Mouse (Mus musculus) forebrain, postnatal 0 days (tissue): ENCODE results near the gene Eif5a. TPM values are rescaled to one million over a fixed set of nuclear protein-coding genes. Genes with fewer than 3 reads are reported as not detected.

Source experiments
- ATAC-seq: fragments of 200-750 bp; cut with Nextera tagmentation; 2 replicates; pipeline ENCODE4 v1.8.0; 2017; ENCODE audit warnings: mild to moderate bottlenecking, moderate library complexity
- DNase-seq: peaks from one replicate; pipeline ENCODE4 v3.0.0-alpha.2; 2015
- H3K27ac ChIP-seq: fragments of 300-500 bp; sonication (generic); 2 replicates; pipeline ENCODE4 v1.5.1; 2014; ENCODE audit warnings: low read depth, mild to moderate bottlenecking, antibody characterized with exemption, low read length, moderate library complexity, mixed read lengths
- H3K27me3 ChIP-seq: fragments of 300-500 bp; sonication (generic); 2 replicates; pipeline ENCODE4 v1.6.1; 2014; ENCODE audit warnings: mild to moderate bottlenecking, low read length, mixed read lengths; ENCODE audit not compliant: insufficient read depth
- H3K36me3 ChIP-seq: fragments of 300-500 bp; sonication (generic); 2 replicates; pipeline ENCODE4 v1.6.1; 2014; ENCODE audit warnings: mild to moderate bottlenecking, moderate library complexity; ENCODE audit not compliant: insufficient read depth
- H3K4me1 ChIP-seq: fragments of 300-500 bp; sonication (generic); 2 replicates; pipeline ENCODE4 v1.6.1; 2014; ENCODE audit warnings: antibody characterized with exemption; ENCODE audit not compliant: insufficient read depth
- H3K4me2 ChIP-seq: fragments of 300-500 bp; sonication (generic); 2 replicates; pipeline ENCODE4 v1.6.1; 2014; ENCODE audit warnings: low read depth, mild to moderate bottlenecking, moderate library complexity
- H3K4me3 ChIP-seq: fragments of 300-500 bp; sonication (generic); 2 replicates; pipeline ENCODE4 v1.5.1; 2014; ENCODE audit warnings: low read depth, low read length, mixed read lengths
- H3K9ac ChIP-seq: fragments of 300-500 bp; sonication (generic); 2 replicates; pipeline ENCODE4 v1.6.1; 2014; ENCODE audit warnings: mild to moderate bottlenecking
- H3K9me3 ChIP-seq: fragments of 300-500 bp; sonication (generic); 2 replicates; pipeline ENCODE4 v1.6.1; 2016; ENCODE audit warnings: low read length
- CTCF ChIP-seq: sonication (generic); IDR thresholded peaks from 2 replicates; pipeline ENCODE4 v1.5.1; 2016; ENCODE audit warnings: antibody characterized with exemption, control low read depth, low read depth
- WGBS: fragments of 180-500 bp; shearing (Covaris S2); extraction: QIAGEN DNeasy Blood & Tissue Kit; methylation state at CpG from one replicate; pipeline ENCODE4 v1.1.7; 2014; 5-methylcytosine and 5-hydroxymethylcytosine counted together
- polyA plus RNA-seq: library from polyadenylated mRNA; unstranded; fragments of >200 nt; fragmentation: Nextera tagmentation; extraction: Ambion mirVana; gene quantifications from 2 replicates; pipeline ENCODE4 v1.2.1, GENCODE M21; 2015
- total RNA-seq: library from RNA; depleted of rRNA; stranded (reverse); fragments of >200 nt; gene quantifications from 2 replicates; pipeline ENCODE4 v1.2.3, GENCODE M21; 2014

Gene Eif5a
- total and polyA plus RNA-seq, 2 experiments from 2014 or later = 489 to 1,306 TPM

DNA sequence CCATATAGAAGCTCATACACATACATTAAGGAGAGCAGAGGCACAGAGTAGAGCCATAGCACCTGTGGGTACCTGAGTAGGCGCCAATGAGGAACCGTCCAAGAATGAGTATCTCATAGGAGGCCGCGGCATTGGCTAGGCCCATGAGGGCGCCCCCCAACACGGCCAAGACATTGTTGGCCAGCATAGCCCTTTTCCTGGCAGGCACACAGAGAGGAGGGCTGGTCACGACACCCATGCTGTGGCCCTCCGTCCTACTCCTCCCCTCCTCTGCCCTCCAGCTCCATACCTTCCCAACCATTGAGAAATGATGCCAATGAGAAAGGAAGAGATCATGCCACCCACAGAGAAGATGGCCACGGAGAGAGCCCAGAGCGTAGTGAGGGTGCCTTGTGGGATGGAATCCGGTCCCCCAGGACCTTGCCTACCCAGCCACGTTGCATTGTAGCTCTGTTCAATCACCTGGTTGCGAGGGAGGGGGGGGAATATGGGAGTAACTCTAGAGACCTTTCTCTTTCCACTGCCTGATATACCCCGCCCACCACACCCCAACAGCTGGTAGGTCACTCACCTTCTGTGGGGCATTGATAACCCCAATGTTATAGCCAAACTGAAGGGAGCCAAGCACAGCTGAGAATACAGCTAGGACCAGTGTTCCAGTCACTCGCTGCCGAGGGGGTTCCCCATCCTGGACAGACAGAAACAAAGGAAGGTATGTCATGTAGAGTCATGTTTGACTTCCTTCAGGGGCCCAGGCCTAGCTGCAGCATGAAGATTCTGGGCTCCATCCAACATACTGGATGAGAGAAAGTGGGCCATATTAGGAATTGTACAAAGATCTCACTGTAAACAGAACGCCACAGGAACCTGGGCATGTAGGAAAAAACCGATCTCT lies 24.5 kb upstream of the Eif5a start:
- Histone ChIP-seq H3K4me3 (no peak overlapping the region), H3K27me3 (no peaks in the 10 kb centered on the region; the same call in 1 of the 2 replicates), H3K27ac (no peak overlapping the region), H3K9me3 (no peaks in the 10 kb centered on the region), H3K36me3 (no peaks in the 10 kb centered on the region), H3K4me1 (no peaks in the 10 kb centered on the region), H3K9ac (no peak overlapping the region), H3K4me2 (no peak overlapping the region)
- no peak for TF ChIP-seq CTCF
- DNase-seq = no peak
- no peak for ATAC-seq
- WGBS = 91% methylated on average over 18 of the region's 18 CpGs

DNA sequence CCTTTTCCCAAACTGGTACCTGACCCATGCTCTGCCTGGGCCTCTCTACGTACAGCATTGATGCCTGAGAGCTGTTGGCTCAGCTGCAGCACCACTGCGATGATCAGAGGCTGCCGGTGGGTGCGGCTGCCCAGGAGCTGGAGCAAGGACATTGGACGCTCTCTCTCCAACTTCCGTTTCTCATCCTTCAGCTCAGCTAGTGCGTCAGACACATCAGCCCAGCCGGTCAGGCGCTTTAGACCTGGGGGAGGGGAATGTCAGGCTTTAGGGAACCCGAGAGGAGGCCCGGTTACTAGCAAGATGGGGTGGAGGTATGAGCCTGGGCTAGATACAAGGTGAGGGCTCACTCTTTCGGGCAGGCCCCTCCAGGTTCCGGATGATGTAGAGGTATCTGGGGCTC lies 23.5 kb upstream of the Eif5a start:
- no peak for TF ChIP-seq CTCF
- no peaks in the 10 kb centered on the region; the same call in 1 of the 2 replicates for H3K27me3 ChIP-seq
- WGBS = 80% methylated on average over 13 of the region's 13 CpGs
- H3K9me3 ChIP-seq = no peaks in the 10 kb centered on the region
- H3K36me3 ChIP-seq = no peaks in the 10 kb centered on the region
- H3K4me2 ChIP-seq = no peak overlapping the region
- H3K27ac ChIP-seq = no peak overlapping the region
- no peaks in the 10 kb centered on the region for H3K4me1 ChIP-seq
- DNase-seq (no peak), ATAC-seq (no peak)
- H3K9ac ChIP-seq = no peak overlapping the region
- no peak overlapping the region for H3K4me3 ChIP-seq

DNA sequence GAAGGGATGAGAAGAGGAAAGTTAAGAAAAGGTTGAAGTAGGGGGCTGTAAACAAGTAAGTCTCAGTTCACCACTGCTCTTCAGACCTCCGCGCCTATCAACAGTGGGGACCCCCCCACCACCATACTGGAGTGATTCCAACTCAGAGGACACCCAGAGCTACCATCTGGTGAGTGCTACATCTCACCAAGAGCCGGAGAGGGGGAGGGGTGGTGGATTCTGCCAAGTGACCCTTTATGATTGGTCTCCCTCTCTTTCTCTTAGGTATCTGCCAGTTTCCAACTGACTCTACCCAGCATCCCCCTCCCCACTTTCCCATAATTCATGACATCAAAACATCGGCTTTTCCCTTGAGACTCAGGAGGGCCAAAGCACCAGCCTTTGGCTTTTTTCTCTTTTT lies 19.2 kb upstream of the Eif5a start:
- no peak overlapping the region for H3K27ac ChIP-seq
- no peak overlapping the region for H3K9ac ChIP-seq
- H3K9me3 ChIP-seq = no peaks in the 10 kb centered on the region
- H3K36me3 ChIP-seq = no peaks in the 10 kb centered on the region
- H3K4me1 ChIP-seq = peaks cover 8% of the 10 kb centered on the region
- no peak overlapping the region for H3K4me2 ChIP-seq
- TF ChIP-seq CTCF = no peak
- no peak overlapping the region for H3K4me3 ChIP-seq
- 73% methylated on average over 4 of the region's 4 CpGs for WGBS
- no peak for DNase-seq
- ATAC-seq = no peak
- H3K27me3 ChIP-seq = no peaks in the 10 kb centered on the region; the same call in 1 of the 2 replicates

DNA sequence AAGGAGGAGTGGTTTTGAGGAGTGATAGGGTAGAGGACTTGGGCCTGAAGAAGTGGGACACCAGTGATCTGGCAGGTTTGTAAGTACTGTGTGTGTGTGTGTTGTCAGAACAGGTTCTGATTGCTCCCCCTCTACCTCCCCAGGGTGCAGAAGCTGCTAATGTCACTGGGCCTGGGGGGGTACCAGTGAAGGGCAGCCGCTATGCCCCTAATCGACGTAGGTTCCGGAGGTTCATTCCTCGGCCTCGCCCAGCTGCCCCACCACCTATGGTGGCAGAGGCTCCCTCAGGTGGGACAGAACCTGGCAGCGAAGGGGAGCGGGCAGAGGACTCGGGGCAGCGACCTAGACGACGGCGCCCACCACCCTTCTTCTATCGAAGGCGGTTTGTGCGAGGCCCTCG lies 18.0 kb upstream of the Eif5a start:
- Histone ChIP-seq H3K9me3 (no peaks in the 10 kb centered on the region), H3K4me3 (no peak overlapping the region), H3K4me1 (peaks cover 8% of the 10 kb centered on the region), H3K27me3 (no peaks in the 10 kb centered on the region; the same call in 1 of the 2 replicates), H3K4me2 (no peak overlapping the region), H3K27ac (no peak overlapping the region), H3K36me3 (no peaks in the 10 kb centered on the region), H3K9ac (no peak overlapping the region)
- DNase-seq (no peak), ATAC-seq (no peak)
- no peak for TF ChIP-seq CTCF
- 91% methylated on average over 17 of the region's 17 CpGs for WGBS

DNA sequence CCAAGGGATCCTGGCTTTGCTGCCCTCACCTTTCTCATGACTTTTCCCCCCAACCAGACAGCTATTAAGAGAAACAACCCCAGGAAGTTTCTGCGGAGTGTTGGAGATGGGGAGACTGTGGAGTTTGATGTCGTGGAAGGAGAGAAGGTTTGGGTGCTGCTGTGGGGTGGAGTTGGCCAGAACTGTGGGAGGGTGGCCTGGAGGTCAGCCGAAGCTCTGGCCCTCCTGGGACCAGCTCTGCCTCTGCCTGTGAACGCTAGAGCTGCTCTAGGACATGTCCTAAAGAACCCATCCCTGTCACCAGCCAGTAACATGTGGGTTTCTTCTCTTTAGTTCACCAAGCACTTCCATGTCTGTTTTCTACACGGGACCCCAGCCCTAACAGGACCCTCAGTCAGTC lies 17.4 kb upstream of the Eif5a start:
- DNase-seq (no peak), ATAC-seq (no peak)
- H3K27me3 ChIP-seq = no peaks in the 10 kb centered on the region
- no peak overlapping the region for H3K27ac ChIP-seq
- no peak overlapping the region for H3K9ac ChIP-seq
- no peak overlapping the region for H3K4me2 ChIP-seq
- TF ChIP-seq CTCF = no peak
- 75% methylated on average over 5 of the region's 5 CpGs for WGBS
- peaks cover 8% of the 10 kb centered on the region for H3K4me1 ChIP-seq
- no peaks in the 10 kb centered on the region for H3K36me3 ChIP-seq
- no peaks in the 10 kb centered on the region for H3K9me3 ChIP-seq
- no peak overlapping the region for H3K4me3 ChIP-seq

DNA sequence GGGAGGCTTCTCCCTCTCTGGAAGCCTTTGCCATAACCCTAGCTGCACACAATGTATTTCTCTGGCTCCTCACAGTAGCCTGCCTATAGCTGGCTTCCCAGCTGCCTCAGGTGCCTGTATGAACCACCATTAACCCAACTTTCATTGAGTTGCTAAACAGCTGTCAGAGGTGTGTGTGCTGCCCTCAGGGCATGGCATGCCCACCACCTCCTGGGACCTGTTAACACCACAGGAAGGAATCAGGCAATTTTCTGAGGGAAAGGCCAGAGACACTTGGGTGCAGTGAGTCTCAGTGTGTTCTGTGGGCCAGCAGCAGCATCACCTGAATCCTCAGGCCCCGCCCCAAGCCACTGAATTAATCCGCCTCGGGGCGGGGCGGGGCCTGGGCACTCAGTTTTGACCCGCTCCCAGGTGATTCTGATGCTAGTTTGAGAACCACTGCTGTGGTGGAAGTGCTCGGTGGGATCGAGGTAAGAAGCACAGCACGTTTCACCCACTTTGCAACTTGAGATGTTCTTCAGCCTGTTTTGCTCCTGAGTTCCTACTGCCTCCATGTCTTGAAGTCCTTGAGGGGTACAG lies 16.7 kb upstream of the Eif5a start:
- no peak for TF ChIP-seq CTCF
- 28% methylated on average over 9 of the region's 9 CpGs for WGBS
- peaks cover 8% of the 10 kb centered on the region for H3K4me1 ChIP-seq

DNA sequence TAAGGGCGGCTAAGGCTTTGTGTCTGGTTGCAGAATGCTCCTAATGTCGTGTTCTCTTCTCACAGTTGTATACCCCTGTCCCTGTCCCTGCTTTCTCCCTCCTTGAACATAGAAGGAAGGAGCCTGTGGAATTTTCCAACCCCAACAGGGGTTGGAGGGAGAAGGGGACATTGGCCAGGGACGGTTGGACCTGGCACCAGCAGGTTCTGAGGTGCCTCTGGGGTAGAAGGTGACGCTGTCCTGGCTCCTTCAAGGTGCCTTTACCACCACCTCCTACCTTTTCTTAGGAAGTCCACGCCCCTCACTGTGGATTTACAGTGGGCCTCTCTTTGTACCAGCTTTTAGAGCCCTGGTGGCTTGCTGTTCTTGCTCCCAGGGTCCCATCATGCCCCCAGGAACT lies 16.1 kb upstream of the Eif5a start:
- 82% methylated on average over 5 of the region's 5 CpGs for WGBS
- H3K9me3 ChIP-seq = no peaks in the 10 kb centered on the region
- DNase-seq (no peak), ATAC-seq (no peak)
- no peak overlapping the region for H3K27ac ChIP-seq
- H3K36me3 ChIP-seq = no peaks in the 10 kb centered on the region
- no peak overlapping the region for H3K4me3 ChIP-seq
- no peak overlapping the region for H3K4me2 ChIP-seq
- H3K4me1 ChIP-seq = peaks cover 8% of the 10 kb centered on the region
- no peaks in the 10 kb centered on the region for H3K27me3 ChIP-seq
- H3K9ac ChIP-seq = no peak overlapping the region
- TF ChIP-seq CTCF = no peak

More for the DNA sequence above, 16.7 kb upstream of the Eif5a start:
- H3K9me3 ChIP-seq = no peaks in the 10 kb centered on the region
- H3K36me3 ChIP-seq = no peaks in the 10 kb centered on the region
- ATAC-seq (no peak), DNase-seq (no peak)
- no peaks in the 10 kb centered on the region for H3K27me3 ChIP-seq
- H3K27ac ChIP-seq = no peak overlapping the region
- no peak overlapping the region for H3K9ac ChIP-seq
- H3K4me2 ChIP-seq = no peak overlapping the region
- no peak overlapping the region for H3K4me3 ChIP-seq
